Mouse (Mus musculus) thymus, adult 2 months (tissue): Measurements from ENCODE around the gene Rap1b. TPM values are rescaled to one million over a fixed set of nuclear protein-coding genes. Genes with fewer than 3 reads are reported as not detected.

Experiments
- DNase-seq: peaks from one replicate; pipeline ENCODE4 v3.0.0; 2021
- H3K27ac ChIP-seq: fragments of 200-500 bp; 2 replicates; pipeline ENCODE4 v1.5.1; 2012; ENCODE audit warnings: low read length, control low read depth; ENCODE audit not compliant: control insufficient read depth, insufficient read depth
- H3K27me3 ChIP-seq: fragments of 200-500 bp; 2 replicates; pipeline ENCODE4 v1.6.1; 2012; ENCODE audit warnings: mild to moderate bottlenecking, low read length, moderate library complexity, mixed read lengths; ENCODE audit not compliant: control insufficient read depth, insufficient read depth
- H3K36me3 ChIP-seq: fragments of 200-500 bp; 2 replicates; pipeline ENCODE4 v1.6.1; 2012; ENCODE audit warnings: mild to moderate bottlenecking, low read length, moderate library complexity; ENCODE audit not compliant: control insufficient read depth, insufficient read depth
- H3K4me1 ChIP-seq: fragments of 200-500 bp; replicated peaks from 2 replicates; pipeline ENCODE4 v1.6.1; 2012; ENCODE audit warnings: low read length; ENCODE audit not compliant: control insufficient read depth, insufficient read depth
- H3K4me3 ChIP-seq: fragments of 200-500 bp; 2 replicates; pipeline ENCODE4 v1.5.1; 2012; ENCODE audit warnings: mild to moderate bottlenecking, low read length, control low read depth, moderate library complexity; ENCODE audit not compliant: control insufficient read depth, insufficient read depth
- CTCF ChIP-seq: fragments of 200-500 bp; IDR thresholded peaks from 2 replicates; pipeline ENCODE4 v1.5.1; 2012; ENCODE audit warnings: mild to moderate bottlenecking, control low read depth, low read length, moderate library complexity, borderline replicate concordance; ENCODE audit not compliant: control insufficient read depth, poor library complexity, insufficient read depth; ENCODE audit errors: extremely low read depth
- POLR2A ChIP-seq: fragments of 200-500 bp; IDR thresholded peaks from 2 replicates; pipeline ENCODE4 v1.6.1; 2012; ENCODE audit warnings: mild to moderate bottlenecking, low read length, control low read depth, moderate library complexity; ENCODE audit not compliant: control insufficient read depth, poor library complexity, insufficient read depth; ENCODE audit errors: extremely low read depth
- WGBS: fragments of 180-500 bp; shearing (Covaris S2); methylation state at CpG from one replicate; pipeline ENCODE4 v1.1.7; 2018; 5-methylcytosine and 5-hydroxymethylcytosine counted together
- polyA plus RNA-seq: library from polyadenylated mRNA; depleted of rRNA; stranded (reverse); fragments of >200 nt; gene quantifications from 2 replicates; pipeline ENCODE4 v1.2.3, GENCODE M21; 2012

The Rap1b gene
- polyA plus RNA-seq, 1 experiment: 60.9 TPM

- peaks cover 6% of the 10 kb centered on the region; the same call in 1 of the 2 replicates for H3K36me3 ChIP-seq
- DNase-seq: peak; percentile 100
- peak within 1 kb of the TSS; percentile 80 for H3K4me3 ChIP-seq
- TF ChIP-seq POLR2A: peak; percentile 79
- TF ChIP-seq CTCF: peak; percentile 69; the same call in 1 of the 2 replicates
- under 1% methylated on average over 75 of the region's 75 CpGs for WGBS
- no peaks in the 10 kb centered on the region for H3K27me3 ChIP-seq
- H3K27ac ChIP-seq: peak within 1 kb of the TSS; percentile 47; the same call in 1 of the 2 replicates
- peaks cover 10% of the 10 kb centered on the region for H3K4me1 ChIP-seq
These were observed 53.4 kb downstream of the Rap1b start, which contains the start of gene Nup107 for GRCm38 (mm10) chr10:117792141-117793091. Nup107 (minus strand) TSS chr10:117792705.

DNA sequence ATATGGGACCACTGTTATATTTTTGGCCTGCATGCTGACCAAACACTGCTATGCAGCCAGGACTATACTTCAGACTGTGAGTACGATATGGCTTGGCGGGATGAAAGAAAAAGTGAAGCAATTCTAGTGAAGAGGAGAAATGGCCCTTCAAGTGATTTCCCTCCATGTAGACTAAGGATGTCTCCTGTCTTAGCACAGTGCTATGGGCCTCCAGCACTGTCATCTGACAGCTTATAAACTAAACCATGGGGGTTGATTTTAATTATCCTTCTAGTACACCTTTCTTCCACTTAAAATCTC is 54.7 kb downstream of the Rap1b start:
- H3K36me3 ChIP-seq: peaks cover 13% of the 10 kb centered on the region
- no peak for DNase-seq
- peaks cover 7% of the 10 kb centered on the region for H3K4me1 ChIP-seq
- 97% methylated on average over 2 of the region's 2 CpGs for WGBS
- no peak overlapping the region for H3K27ac ChIP-seq
- H3K4me3 ChIP-seq: no peak overlapping the region
- no peaks in the 10 kb centered on the region for H3K27me3 ChIP-seq
- TF ChIP-seq POLR2A (no peak), CTCF (no peak)

DNA sequence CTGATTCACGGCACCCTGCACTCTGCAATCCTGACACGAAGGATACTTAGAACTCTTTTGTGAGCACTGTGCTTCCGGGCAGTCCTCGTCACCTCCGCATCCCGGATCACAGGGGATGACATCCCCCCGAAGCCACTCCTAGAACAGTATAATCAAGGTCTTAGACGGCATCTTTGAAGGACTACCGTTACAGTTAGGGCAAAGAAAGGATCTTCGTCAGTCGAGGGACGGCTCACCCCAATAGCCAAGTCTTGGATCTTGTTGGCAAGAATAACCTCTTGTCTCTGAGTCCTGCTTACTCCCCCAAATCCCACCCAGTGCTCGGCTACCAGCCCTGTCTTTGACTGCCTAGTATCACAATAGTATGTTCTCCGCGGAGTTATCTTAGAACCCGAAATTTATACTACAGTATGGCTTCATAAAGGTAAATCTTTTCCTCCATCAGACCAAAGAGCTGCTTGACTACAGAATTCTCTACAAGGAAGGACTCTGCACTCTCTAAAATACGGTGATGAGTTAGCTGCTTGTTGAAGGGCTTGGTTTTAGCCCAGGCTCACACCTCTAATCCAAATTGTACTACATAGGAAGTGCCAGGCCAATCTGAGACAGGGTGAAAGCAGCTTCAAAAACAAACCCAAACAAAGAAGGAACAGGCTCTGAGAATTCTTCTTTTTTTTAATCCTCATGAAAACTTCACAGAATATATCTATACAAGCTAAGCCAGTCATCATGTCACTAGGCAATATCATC is 55.2 kb downstream of the Rap1b start:
- TF ChIP-seq POLR2A (no peak), CTCF (no peak)
- Histone ChIP-seq H3K4me1 (peaks cover 7% of the 10 kb centered on the region), H3K36me3 (peaks cover 18% of the 10 kb centered on the region), H3K4me3 (no peak overlapping the region), H3K27me3 (no peaks in the 10 kb centered on the region), H3K27ac (no peak overlapping the region)
- no peak for DNase-seq
- WGBS: 96% methylated on average over 17 of the region's 17 CpGs

GRCm38 (mm10) chr10:117790011-117790410 is 55.8 kb downstream of the Rap1b start:
- WGBS: 100% methylated on average over 1 of the region's 1 CpGs
- Histone ChIP-seq H3K36me3 (peaks cover 22% of the 10 kb centered on the region), H3K27ac (no peak overlapping the region), H3K27me3 (no peaks in the 10 kb centered on the region), H3K4me3 (no peak overlapping the region), H3K4me1 (peaks cover 10% of the 10 kb centered on the region)
- no peak for DNase-seq
- TF ChIP-seq POLR2A (no peak), CTCF (no peak)

- TF ChIP-seq CTCF (no peak), POLR2A (no peak)
- DNase-seq: peak; percentile 32
- WGBS: 14% methylated on average over 7 of the region's 7 CpGs
- H3K4me3 ChIP-seq: no peak overlapping the region
- H3K4me1 ChIP-seq: peaks cover 2% of the 10 kb centered on the region; the same call in 1 of the 2 replicates
- peaks cover 57% of the 10 kb centered on the region for H3K36me3 ChIP-seq
- H3K27me3 ChIP-seq: no peaks in the 10 kb centered on the region
- H3K27ac ChIP-seq: no peak overlapping the region
These were observed 61.2 kb downstream of the Rap1b start for GRCm38 (mm10) chr10:117784646-117785045.

DNA sequence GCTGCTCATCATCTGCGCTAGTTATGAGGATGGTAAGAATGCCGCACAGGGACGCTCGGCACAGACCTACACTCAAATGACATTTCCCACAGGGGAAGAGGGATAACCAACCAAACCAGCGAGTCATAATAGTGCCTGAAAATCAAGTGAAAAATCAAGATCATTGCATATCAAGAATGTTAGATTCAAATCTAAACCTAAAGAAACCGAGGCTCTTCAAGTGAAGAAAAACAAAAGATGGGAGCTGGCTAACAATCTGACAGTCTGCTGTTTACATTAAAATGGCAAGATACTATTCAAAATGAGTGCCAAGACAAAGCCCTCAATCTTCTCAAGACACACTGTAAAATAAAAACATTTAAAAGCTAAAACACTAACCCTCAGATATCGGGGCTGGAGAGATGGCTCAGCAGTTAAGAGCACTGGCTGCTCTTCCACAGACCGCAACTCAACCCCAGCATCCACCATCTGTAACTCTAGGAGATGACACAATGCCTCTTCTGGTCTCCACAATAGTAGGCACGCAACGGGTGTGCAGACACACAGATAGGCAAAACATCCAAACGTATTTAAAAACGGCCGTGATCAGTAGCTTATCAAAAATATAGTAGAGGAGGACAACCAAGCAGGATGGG is 61.9 kb downstream of the Rap1b start:
- 0 out of 2 replicates have a peak overlapping the region, but pooled peaks have one; percentile 28 for H3K27ac ChIP-seq
- H3K4me1 ChIP-seq: peaks cover 2% of the 10 kb centered on the region; the same call in 1 of the 2 replicates
- no peak for TF ChIP-seq CTCF
- TF ChIP-seq POLR2A: no peak
- DNase-seq: no peak
- no peak overlapping the region for H3K4me3 ChIP-seq
- H3K36me3 ChIP-seq: peaks cover 63% of the 10 kb centered on the region
- H3K27me3 ChIP-seq: no peaks in the 10 kb centered on the region
- 97% methylated on average over 13 of the region's 13 CpGs for WGBS
